Mouse (Mus musculus) frontal cortex, postnatal 36 days (tissue): ENCODE data around the gene Gm21863.
"Not testable (repeated sequence)": the region's sequence is repeated elsewhere in the genome, so short reads cannot be mapped to it uniquely, and the experiment has no call there.

ENCODE experiments used
- DNase-seq, 2 experiments: peaks; one replicate each; pipeline ENCODE4 v3.0.0; 2022; ENCODE audit warnings: low spot score in 2 of 2

Gene Gm21863

DNA sequence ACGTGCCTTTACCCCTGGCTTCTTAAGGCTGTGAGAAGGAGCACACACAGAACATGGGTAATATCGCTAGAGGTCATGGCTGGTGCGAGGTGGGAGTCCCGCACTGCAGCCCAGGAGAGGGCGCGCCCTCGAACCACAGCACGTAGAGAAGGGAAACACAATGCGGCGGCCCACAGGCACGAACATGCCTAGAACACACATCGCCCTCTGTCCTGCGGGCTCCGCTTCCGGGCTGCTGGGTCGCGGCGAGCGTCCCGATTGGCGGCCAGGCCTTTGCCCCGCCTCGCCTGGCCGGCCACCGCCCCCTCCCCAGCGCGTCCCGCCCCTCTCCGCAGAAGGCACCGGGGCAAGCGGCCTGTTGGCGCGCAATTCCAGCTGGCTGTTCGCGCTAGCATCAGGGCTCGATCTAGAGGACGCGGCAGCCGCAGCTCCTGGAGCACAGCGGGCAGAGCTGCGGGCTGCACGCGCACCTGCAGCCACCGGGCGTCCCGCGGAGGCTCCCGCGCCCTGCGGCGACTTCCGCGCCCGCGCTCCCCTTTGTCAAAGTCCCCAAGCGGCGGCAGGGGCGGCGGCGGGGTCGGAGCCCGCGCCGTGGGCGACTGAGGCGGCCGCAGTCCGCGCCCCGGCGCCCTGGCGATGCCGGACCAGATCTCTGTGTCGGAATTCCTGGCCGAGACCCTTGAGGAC lies at the start of gene Gm21863:
TSS of gene Gm21863 (plus strand) at position 637 of the 687 bp plus-strand sequence.
- not testable (repeated sequence) for DNase-seq

DNA sequence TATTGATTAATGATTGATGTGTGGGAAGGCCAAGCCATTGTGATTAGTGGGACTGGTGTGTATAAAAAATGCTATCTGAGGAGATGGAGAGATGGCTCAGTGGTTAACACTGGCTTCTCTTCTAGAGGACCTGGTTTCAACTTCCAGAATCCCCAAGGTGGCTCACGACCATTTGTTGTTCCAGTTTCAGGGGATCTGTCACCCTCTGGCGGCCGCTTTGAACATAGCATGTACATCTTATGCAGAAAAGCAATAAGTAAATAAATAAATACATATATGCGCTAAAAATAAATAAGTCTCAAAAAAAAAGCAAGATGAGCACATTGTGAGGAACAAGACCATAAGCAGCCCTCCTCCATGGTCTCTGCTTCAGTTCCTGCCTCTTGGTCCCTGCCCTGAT lies 26.3 kb upstream of the Gm21863 start:
- DNase-seq, result not testable (repeated sequence)
